ENCODE assay signal across 25 mouse cellular contexts in the genomic region with DNA sequence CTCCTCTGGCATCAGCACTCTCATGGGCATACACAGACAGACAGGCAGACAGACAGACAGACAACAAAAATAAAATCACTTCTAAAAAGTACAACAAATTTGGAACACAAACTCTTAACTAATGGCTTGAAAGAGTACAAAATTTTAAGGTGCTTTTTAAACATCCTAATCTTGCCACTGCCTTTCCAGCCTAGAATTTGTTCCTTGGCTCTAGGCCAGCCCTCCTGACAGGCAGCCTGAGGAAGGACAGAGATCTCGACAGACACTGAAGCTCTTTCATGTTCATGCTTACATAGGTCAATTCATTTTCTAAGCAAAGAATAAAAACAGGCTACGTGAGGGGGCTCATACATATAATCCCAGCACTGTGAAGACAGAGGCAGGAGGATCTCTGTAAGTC. TPM values are rescaled to one million over a fixed set of nuclear protein-coding genes. Genes with fewer than 3 reads are reported as not detected.
"Had no signal": no experiment of that assay in that cellular context is flagged by ENCODE, and none has a peak within 500 bp of the region (broad histone marks: within the 10 kb centered on the region; RNA-seq: fewer than 3 reads in every experiment).

No protein-coding gene starts in this region.

- H3K27ac ChIP-seq: limb, embryonic 15.5 days; liver, embryonic 14.5 days; midbrain, embryonic 15.5 days; neural tube, embryonic 12.5 days; stomach, embryonic 15.5 days had no signal

- DNase-seq: kidney, postnatal 14 days; lung, adult 2 months; lung, postnatal 10 days; lung, postnatal 4 days; right cerebral cortex, postnatal 14 days; thymus, adult 2 months; thymus, postnatal 25 days had no signal

- H3K36me3 ChIP-seq: stomach, embryonic 15.5 days had no signal

- H3K9ac ChIP-seq: limb, embryonic 15.5 days; liver, embryonic 14.5 days; midbrain, embryonic 15.5 days; neural tube, embryonic 12.5 days; stomach, embryonic 15.5 days had no signal

- ATAC-seq: midbrain, embryonic 15.5 days had no signal

- H3K4me1 ChIP-seq: limb, embryonic 15.5 days; midbrain, embryonic 15.5 days; neural tube, embryonic 12.5 days; stomach, embryonic 15.5 days had no signal

- H3K27me3 ChIP-seq: limb, embryonic 15.5 days; megakaryocyte, embryonic 14.5 days; midbrain, embryonic 15.5 days; neural tube, embryonic 12.5 days; stomach, embryonic 15.5 days had no signal

- H3K9me3 ChIP-seq: limb, embryonic 15.5 days; megakaryocyte, embryonic 14.5 days; midbrain, embryonic 15.5 days; neural tube, embryonic 12.5 days; stomach, embryonic 15.5 days had no signal

- H3K4me2 ChIP-seq: limb, embryonic 15.5 days; midbrain, embryonic 11.5 days; midbrain, embryonic 15.5 days; neural tube, embryonic 12.5 days; stomach, embryonic 15.5 days had no signal

- H3K4me3 ChIP-seq: limb, embryonic 15.5 days; megakaryocyte, embryonic 14.5 days; midbrain, embryonic 15.5 days; neural tube, embryonic 12.5 days; stomach, embryonic 15.5 days had no signal

RNA-seq across cellular contexts. Expression of a gene that starts 23.6 kb away (rescaled TPM):
- total RNA-seq: layer of hippocampus, adult 8-10 months; layer of hippocampus, postnatal 14 days; left cerebral cortex, adult 18-20 months; left cerebral cortex, postnatal 10 days; monocyte, adult 5-6 weeks; neutrophil, adult 5-6 weeks had no signal
- polyA plus RNA-seq: kidney, embryonic 14.5 days; large intestine, adult 2 months; limb, embryonic 11.5 days; liver, embryonic 14.5 days; lung, adult 2 months; midbrain, embryonic 11.5 days; neural tube, embryonic 12.5 days; spleen, adult 2 months; stomach, embryonic 15.5 days; thymus, adult 2 months; urinary bladder, adult 2 months had no signal
